Mouse (Mus musculus) C2C12 (cell line): Measurements from ENCODE around the gene Higd1c. TPM values are rescaled to one million over a fixed set of nuclear protein-coding genes. Genes with fewer than 3 reads are reported as not detected.
A peak's percentile ranks its signal among the peaks of the same experiment; 100 is the strongest.
"Not testable (repeated sequence)": the region's sequence is repeated elsewhere in the genome, so short reads cannot be mapped to it uniquely, and the experiment has no call there.

Experiments used
- H3K27me3 ChIP-seq: one replicate; pipeline ENCODE4 v1.6.1; 2011; ENCODE audit not compliant: control insufficient read depth, insufficient read depth, insufficient read length
- H3K36me3 ChIP-seq: one replicate; pipeline ENCODE4 v1.6.1; 2011; ENCODE audit not compliant: control insufficient read depth, insufficient read depth
- H3K4me3 ChIP-seq: one replicate; pipeline ENCODE4 v1.5.1; 2011; ENCODE audit warnings: mild to moderate bottlenecking, control low read depth; ENCODE audit not compliant: poor library complexity, insufficient read depth, severe bottlenecking
- H3K79me2 ChIP-seq: one replicate; pipeline ENCODE4 v1.6.1; 2011; ENCODE audit not compliant: control insufficient read depth, insufficient read depth
- H3K79me3 ChIP-seq: one replicate; pipeline ENCODE4 v1.6.1; 2011; ENCODE audit warnings: low read depth, control low read depth
- H3ac ChIP-seq: one replicate; pipeline ENCODE3; 2011; ENCODE audit warnings: low read depth; ENCODE audit not compliant: control insufficient read depth, insufficient read length
- CEBPB ChIP-seq: IDR thresholded peaks from one replicate; pipeline ENCODE4 v1.6.1; 2011; ENCODE audit warnings: low read depth, mild to moderate bottlenecking, control low read depth, moderate library complexity
- CTCF ChIP-seq: IDR thresholded peaks from one replicate; pipeline ENCODE4 v1.5.1; 2011; ENCODE audit not compliant: control insufficient read depth, insufficient read depth, insufficient read length
- FOSL1 ChIP-seq: IDR thresholded peaks from one replicate; pipeline ENCODE4 v1.8.0; 2011; ENCODE audit warnings: mild to moderate bottlenecking, low read length; ENCODE audit not compliant: poor library complexity, insufficient read depth, severe bottlenecking
- MAX ChIP-seq: IDR thresholded peaks from one replicate; pipeline ENCODE4 v1.6.1; 2011; ENCODE audit warnings: mild to moderate bottlenecking, control low read depth
- MYOD1 ChIP-seq: IDR thresholded peaks from one replicate; pipeline ENCODE4 v1.6.1; 2011; ENCODE audit warnings: low read depth; ENCODE audit not compliant: control insufficient read depth, insufficient read length
- MYOG ChIP-seq: IDR thresholded peaks from one replicate; pipeline ENCODE4 v1.6.1; 2011; ENCODE audit not compliant: control insufficient read depth, insufficient read length; ENCODE audit errors: extremely low read depth
- USF1 ChIP-seq: IDR thresholded peaks from one replicate; pipeline ENCODE4 v1.6.1; 2011; ENCODE audit warnings: low read depth, mild to moderate bottlenecking, control low read depth, moderate library complexity
- polyA plus RNA-seq: library from polyadenylated mRNA; unstranded; fragments of >200 nt; fragmentation: generic; extraction: Trizol; gene quantifications from one replicate; pipeline ENCODE4 v1.2.1, GENCODE M21; 2012; ENCODE audit warnings: missing spikeins

Higd1c gene
- polyA plus RNA-seq, 1 experiment: not detected

DNA sequence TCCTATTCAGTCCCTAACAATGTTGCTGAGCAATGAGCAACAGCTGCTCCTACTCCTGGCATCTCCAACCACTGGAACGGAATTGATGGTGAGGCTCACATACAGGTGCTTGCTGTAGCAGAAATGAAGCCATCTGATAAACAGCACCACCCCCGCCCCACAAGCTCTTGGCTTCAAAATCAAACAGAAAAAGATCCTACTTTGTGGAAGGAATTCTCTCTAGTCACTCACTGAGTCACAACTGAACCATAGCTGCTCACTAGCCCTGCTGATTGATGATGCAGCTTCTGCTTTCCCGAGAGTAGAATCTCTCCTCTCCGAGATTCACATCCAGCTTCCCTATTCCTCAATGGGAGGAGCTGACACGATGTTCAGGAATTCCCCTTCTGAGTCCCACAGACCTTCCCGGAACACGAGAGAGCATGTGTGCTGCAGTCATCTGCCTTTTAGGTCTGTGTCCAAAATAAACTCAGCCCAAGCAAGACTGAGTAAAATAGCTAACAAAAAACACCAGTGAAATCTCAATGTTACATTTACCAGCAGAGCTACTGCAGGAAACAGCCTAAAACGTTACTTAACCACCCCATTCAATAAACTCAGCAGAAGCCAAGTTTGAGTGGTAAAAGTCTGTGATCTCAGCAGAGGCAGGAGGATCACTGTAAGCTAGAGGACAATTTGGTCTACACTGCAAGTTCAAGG lies 56.9 kb downstream of the Higd1c start:
- no peak for TF ChIP-seq MAX
- no peak for TF ChIP-seq FOSL1
- peak; percentile 26 for TF ChIP-seq MYOD1
- TF ChIP-seq USF1: no peak
- no peak for TF ChIP-seq MYOG
- no peak for TF ChIP-seq CTCF
- TF ChIP-seq CEBPB: no peak
- Histone ChIP-seq H3K79me2 (peaks cover 65% of the 10 kb centered on the region), H3K36me3 (peaks cover 6% of the 10 kb centered on the region), H3K27me3 (no peaks in the 10 kb centered on the region), H3K79me3 (peaks cover 45% of the 10 kb centered on the region), H3ac (peak overlapping the region; percentile 57), H3K4me3 (peak overlapping the region; percentile 92)

GRCm38 (mm10) chr15:100421758-100422197 lies 57.4 kb downstream of the Higd1c start, which contains the start of gene Gm5475:
Gene Gm5475, plus strand, starts transcription at chr15:100422147.
- Histone ChIP-seq H3K79me2 (peaks cover 59% of the 10 kb centered on the region), H3K4me3 (peak within 1 kb of the TSS; percentile 92), H3K79me3 (peaks cover 45% of the 10 kb centered on the region), H3ac (peak within 1 kb of the TSS; percentile 84)
- H3K27me3 ChIP-seq, H3K36me3 ChIP-seq: not testable (repeated sequence)

DNA sequence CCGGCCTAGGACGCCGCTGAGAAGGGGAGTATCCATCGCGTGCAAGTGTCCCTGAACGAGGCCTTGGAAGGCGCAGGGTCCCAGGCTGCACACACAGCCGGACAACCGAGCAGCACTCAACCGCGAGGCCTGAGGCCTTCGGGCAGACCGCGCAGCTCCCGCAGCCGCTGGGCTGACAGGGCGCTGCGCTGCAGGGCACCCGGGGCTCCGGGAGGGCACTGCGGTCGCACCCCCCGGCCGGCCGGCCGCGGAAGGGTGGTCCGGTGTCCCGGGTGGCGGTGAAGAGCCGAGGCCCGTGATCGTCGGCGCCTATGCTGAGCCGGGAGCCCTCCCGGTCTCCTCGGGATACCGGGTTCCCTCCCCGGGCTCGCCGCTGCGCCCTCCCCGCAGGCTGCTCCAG lies 58.1 kb downstream of the Higd1c start:
- Histone ChIP-seq H3K4me3 (peak overlapping the region; percentile 92), H3K79me2 (peaks cover 52% of the 10 kb centered on the region), H3K79me3 (peaks cover 40% of the 10 kb centered on the region), H3K27me3 (no peaks in the 10 kb centered on the region), H3K36me3 (peaks cover 4% of the 10 kb centered on the region), H3ac (peak overlapping the region; percentile 84)
- TF ChIP-seq MYOD1 (no peak), CEBPB (no peak), MAX (no peak), USF1 (no peak), MYOG (no peak), FOSL1 (no peak), CTCF (no peak)

DNA sequence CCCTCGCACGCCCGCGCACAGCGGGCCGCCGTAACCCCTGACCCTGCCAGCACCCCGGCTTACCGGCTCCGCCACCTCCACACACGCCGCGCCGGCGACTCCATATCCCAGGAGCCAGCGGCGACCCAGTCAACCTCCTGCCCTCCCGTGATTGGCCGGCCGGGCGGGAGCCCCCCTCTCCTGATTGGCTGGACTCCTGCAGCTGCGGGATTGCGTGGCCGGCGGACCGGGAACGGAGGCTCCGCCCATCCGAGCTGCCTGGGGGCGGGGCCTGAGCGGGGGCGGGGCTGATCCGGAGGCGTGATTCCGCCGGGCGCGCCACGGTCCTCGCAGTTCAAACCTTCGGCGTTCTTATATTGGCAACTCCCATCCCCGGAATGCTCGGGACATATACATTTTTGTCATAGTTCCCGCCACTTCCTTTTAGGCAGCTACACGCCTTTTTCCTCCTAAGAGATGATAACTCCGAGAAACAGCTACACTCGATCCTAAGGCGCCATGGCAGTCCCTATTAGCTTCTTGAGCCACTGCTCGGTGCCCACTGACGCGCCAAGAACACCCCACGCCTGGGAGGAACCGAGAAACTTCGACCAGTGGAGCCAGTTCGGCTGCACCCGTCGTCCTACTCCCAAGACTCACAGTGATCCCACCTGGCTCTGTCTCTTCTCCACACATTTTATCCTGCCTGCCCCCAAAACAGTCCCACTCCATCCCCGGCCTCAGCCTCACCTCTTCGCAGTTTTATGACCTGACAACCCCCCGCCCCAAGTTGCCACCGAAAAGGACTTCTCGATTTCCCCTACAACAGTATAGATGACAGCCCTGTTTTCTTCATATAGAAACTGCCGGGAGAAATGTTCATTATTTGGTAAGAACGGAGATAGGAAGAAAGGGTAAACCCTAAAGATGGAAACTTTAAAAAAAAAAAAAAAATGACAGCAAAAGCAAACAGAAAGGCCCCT lies 58.8 kb downstream of the Higd1c start:
- peak overlapping the region; percentile 84 for H3ac ChIP-seq
- peaks cover 33% of the 10 kb centered on the region for H3K79me3 ChIP-seq
- peaks cover 45% of the 10 kb centered on the region for H3K79me2 ChIP-seq
- H3K36me3 ChIP-seq: no peaks in the 10 kb centered on the region
- TF ChIP-seq CEBPB (no peak), FOSL1 (no peak), CTCF (no peak), MAX (no peak), USF1 (no peak)
- peak overlapping the region; percentile 92 for H3K4me3 ChIP-seq
- no peaks in the 10 kb centered on the region for H3K27me3 ChIP-seq

GRCm38 (mm10) chr15:100423916-100424315 lies 59.6 kb downstream of the Higd1c start:
- H3K79me3 ChIP-seq: peaks cover 27% of the 10 kb centered on the region
- no peak overlapping the region for H3K4me3 ChIP-seq
- peak overlapping the region; percentile 10 for H3ac ChIP-seq
- H3K27me3 ChIP-seq: no peaks in the 10 kb centered on the region
- peaks cover 38% of the 10 kb centered on the region for H3K79me2 ChIP-seq
- TF ChIP-seq CTCF (no peak), MAX (no peak), MYOG (no peak), MYOD1 (no peak), USF1 (no peak), CEBPB (no peak), FOSL1 (no peak)
- no peaks in the 10 kb centered on the region for H3K36me3 ChIP-seq
